27 mouse cellular contexts compared by ENCODE assay signal in the genomic region with DNA sequence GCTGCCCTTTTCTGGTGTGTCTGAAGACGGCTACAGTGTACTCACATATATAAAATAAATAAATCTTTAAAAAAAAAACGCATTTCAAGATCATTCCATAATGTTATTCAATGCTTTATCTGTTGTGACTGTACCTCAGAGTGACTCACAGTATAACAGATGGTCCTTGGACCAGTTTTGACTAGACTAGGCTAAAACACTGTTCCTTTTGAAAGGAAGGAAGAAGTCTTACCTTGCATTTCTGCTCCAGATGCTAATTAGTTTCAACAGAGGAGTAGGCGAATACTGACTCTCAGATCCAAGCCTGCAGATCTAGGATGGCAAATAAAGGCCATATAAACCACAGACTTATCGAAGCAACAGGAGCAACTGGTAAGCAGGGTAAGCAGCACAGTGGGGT.
"Had no signal": no experiment of that assay in that cellular context is flagged by ENCODE, and none has a peak within 500 bp of the region (broad histone marks: within the 10 kb centered on the region; RNA-seq: fewer than 3 reads in every experiment).

No protein-coding gene starts in this region.

- H3K9me3 ChIP-seq: heart, embryonic 13.5 days; heart, embryonic 15.5 days; hindbrain, embryonic 10.5 days; hindbrain, embryonic 12.5 days; intestine, embryonic 15.5 days; limb, embryonic 10.5 days; limb, embryonic 12.5 days had no signal

- ATAC-seq: hindbrain, embryonic 16.5 days; inflammation-experienced regulatory T-cells, adult 6 months; intestine, embryonic 15.5 days; intestine, postnatal 0 days had no signal

- H3K4me2 ChIP-seq: heart, embryonic 11.5 days; heart, embryonic 13.5 days; heart, embryonic 15.5 days; hindbrain, embryonic 12.5 days; hindbrain, embryonic 14.5 days; intestine, embryonic 15.5 days; limb, embryonic 12.5 days; liver, embryonic 11.5 days had no signal

- H3K9ac ChIP-seq: heart, embryonic 13.5 days; heart, embryonic 15.5 days; hindbrain, embryonic 12.5 days; hindbrain, embryonic 14.5 days; intestine, embryonic 15.5 days; limb, embryonic 12.5 days had no signal

- H3K4me3 ChIP-seq: gastrocnemius, adult 2 months; heart, adult 2 months; heart, embryonic 13.5 days; heart, embryonic 15.5 days; hindbrain, embryonic 10.5 days; hindbrain, embryonic 12.5 days; intestine, embryonic 15.5 days; layer of hippocampus, adult 2 months; left cerebral cortex, adult 2 months; limb, embryonic 10.5 days; limb, embryonic 12.5 days had no signal

- H3K4me1 ChIP-seq: heart, embryonic 13.5 days; heart, embryonic 15.5 days; hindbrain, embryonic 10.5 days; hindbrain, embryonic 12.5 days; intestine, embryonic 15.5 days; limb, embryonic 10.5 days; limb, embryonic 12.5 days had no signal

- H3K27ac ChIP-seq: gastrocnemius, adult 2 months; heart, adult 2 months; heart, embryonic 13.5 days; heart, embryonic 15.5 days; hindbrain, embryonic 10.5 days; hindbrain, embryonic 12.5 days; hindbrain, embryonic 14.5 days; intestine, embryonic 15.5 days; layer of hippocampus, adult 2 months; left cerebral cortex, adult 2 months; limb, embryonic 10.5 days; limb, embryonic 12.5 days had no signal

- DNase-seq: gastrocnemius, adult 2 months; gastrocnemius, postnatal 10 days; gastrocnemius, postnatal 25 days; heart, adult 2 months; heart, postnatal 14 days; heart, postnatal 4 days; kidney, adult 18-20 months; kidney, adult 8-10 months; kidney, postnatal 10 days; kidney, postnatal 25 days; kidney, postnatal 4 days; liver had no signal

- H3K27me3 ChIP-seq: heart, embryonic 13.5 days; heart, embryonic 15.5 days; hindbrain, embryonic 12.5 days; intestine, embryonic 15.5 days; limb, embryonic 12.5 days had no signal
